Mouse (Mus musculus) spleen, adult 12 weeks (tissue): ENCODE results near the gene Ccn2.

Experiments used
- DNase-seq: peaks from one replicate; pipeline ENCODE4 v3.0.0; 2022; ENCODE audit warnings: low spot score

The Ccn2 gene

DNA sequence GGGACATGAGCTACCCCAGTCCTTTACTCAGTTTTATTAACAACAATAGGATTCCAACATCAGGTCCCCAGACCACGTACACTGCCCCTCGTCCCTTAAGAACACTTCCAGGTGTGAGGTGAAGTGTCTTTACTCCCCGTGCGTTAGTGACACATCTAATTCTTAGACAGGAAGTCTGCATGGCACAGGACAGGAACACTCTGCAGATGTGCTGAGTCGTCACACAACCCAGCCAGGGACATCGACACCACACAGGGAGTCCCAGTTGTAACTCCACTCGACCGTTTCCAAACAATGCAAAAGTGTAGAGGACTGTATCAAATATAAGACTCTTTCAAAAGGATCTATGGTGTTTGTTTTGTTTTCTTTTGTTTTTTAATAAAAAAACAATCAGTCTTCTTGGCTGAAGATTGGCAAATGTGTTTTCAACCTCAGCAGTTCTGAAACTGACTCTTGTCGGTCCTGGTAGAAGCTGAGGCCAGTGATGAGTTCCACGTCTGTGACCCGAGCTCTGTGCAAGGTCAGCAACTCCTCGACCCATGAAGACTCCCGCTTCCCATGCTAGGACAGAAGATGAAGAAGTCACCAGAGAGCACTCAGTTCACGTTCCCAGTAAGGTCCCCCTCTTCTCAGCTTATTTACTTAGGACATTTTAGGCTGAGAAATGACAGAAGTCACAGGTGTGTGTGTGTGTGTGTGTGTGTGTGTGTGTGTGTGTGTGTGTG is 46.3 kb downstream of the Ccn2 start:
- no peak for DNase-seq

DNA sequence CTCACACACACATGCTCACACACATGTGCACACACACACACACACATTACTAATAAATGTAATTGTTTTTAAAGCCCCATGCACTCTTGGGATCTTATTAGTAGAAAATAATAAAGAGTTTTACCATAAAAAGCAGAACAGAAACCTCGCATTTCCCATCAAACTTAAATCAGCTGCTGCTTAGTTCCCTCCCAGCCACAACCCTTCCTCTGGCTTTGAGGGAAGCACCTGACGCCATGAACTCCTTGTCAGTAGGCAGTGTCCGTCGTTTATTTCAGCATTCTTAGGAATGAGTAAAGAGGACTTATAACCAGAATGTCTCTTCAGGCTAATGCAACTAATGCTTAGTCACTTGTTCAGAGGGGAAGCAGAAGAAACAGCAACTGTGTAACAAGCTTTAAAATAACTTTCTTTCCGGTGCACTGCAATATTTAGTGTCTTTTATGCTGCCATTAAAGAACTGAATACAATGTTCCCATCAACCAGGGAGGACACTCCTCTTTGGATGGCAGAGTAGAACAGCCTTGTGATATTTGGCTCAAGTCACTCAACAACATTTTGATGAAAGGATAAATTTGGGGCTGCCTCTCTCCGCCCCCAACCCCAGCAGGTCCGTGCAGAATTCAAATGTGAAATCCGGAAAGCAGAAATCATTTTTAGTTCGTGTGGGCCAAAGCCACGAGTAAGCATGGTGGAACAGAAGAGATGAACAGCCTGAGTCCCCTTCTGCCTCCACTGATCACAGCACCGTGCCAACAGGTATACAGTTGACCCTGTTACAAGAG is 47.7 kb downstream of the Ccn2 start:
- DNase-seq, result no peak

DNA sequence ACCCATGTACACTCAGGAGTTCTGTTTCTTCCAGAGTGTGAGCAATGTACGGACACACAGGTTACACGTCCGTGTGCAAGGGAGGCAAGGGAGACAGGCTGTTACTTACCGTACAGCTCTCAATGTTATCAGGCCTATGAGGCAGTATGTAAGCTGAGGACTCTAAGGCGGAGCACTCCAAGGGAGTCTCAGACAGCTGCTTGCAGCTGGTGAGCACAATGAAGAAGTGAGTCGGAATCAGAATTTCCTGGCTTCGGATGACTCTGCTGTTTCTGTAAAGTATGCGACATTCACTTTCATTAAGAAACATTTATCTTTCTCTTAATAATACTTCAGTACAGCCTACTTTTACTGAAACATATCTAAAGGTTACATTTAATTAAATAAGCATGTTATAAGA is 49.9 kb downstream of the Ccn2 start:
- no peak for DNase-seq
